Mouse (Mus musculus) heart, postnatal 0 days (tissue): ENCODE results near the gene Ift20. TPM values are rescaled to one million over a fixed set of nuclear protein-coding genes. Genes with fewer than 3 reads are reported as not detected.

Experiments
- ATAC-seq: fragments of 200-750 bp; cut with Nextera tagmentation; 2 replicates; pipeline ENCODE4 v1.8.0; 2017; ENCODE audit warnings: low read depth, moderate number of reproducible peaks, moderate library complexity; ENCODE audit not compliant: insufficient read depth
- DNase-seq: peaks from one replicate; pipeline ENCODE4 v3.0.0-alpha.2; 2016; ENCODE audit warnings: low spot score
- H3K27ac ChIP-seq: fragments of 300-500 bp; sonication (generic); 2 replicates; pipeline ENCODE4 v1.5.1; 2014; ENCODE audit warnings: low read depth, mild to moderate bottlenecking
- H3K27me3 ChIP-seq: fragments of 300-500 bp; sonication (generic); 2 replicates; pipeline ENCODE4 v1.6.1; 2014; ENCODE audit warnings: low read length, mixed read lengths; ENCODE audit not compliant: control insufficient read depth, insufficient read depth
- H3K36me3 ChIP-seq: fragments of 300-500 bp; sonication (generic); replicated peaks from 2 replicates; pipeline ENCODE4 v1.6.1; 2014; ENCODE audit warnings: low read length, mixed read lengths; ENCODE audit not compliant: control insufficient read depth, insufficient read depth
- H3K4me1 ChIP-seq: fragments of 300-500 bp; sonication (generic); 2 replicates; pipeline ENCODE4 v1.6.1; 2014; ENCODE audit warnings: antibody characterized with exemption; ENCODE audit not compliant: control insufficient read depth, insufficient read depth
- H3K4me2 ChIP-seq: fragments of 300-500 bp; sonication (generic); 2 replicates; pipeline ENCODE4 v1.6.1; 2014; ENCODE audit warnings: low read depth, mild to moderate bottlenecking, low read length, moderate library complexity
- H3K4me3 ChIP-seq: fragments of 300-500 bp; sonication (generic); 2 replicates; pipeline ENCODE4 v1.5.1; 2014; ENCODE audit warnings: low read depth, low read length
- H3K9ac ChIP-seq: fragments of 300-500 bp; sonication (generic); replicated peaks from 2 replicates; pipeline ENCODE4 v1.6.1; 2014; ENCODE audit warnings: low read depth, low read length, mixed read lengths
- H3K9me3 ChIP-seq: fragments of 300-500 bp; sonication (generic); replicated peaks from 2 replicates; pipeline ENCODE4 v1.6.1; 2016; ENCODE audit warnings: low read length; ENCODE audit not compliant: control insufficient read depth
- CTCF ChIP-seq: IDR thresholded peaks from 2 replicates; pipeline ENCODE4 v1.5.1; 2016; ENCODE audit warnings: antibody characterized with exemption, control low read depth, low read depth
- EP300 ChIP-seq: IDR thresholded peaks from 2 replicates; pipeline ENCODE4 v1.6.1; 2016; ENCODE audit warnings: antibody characterized with exemption, low read depth
- WGBS: fragments of 180-500 bp; shearing (Covaris S2); extraction: QIAGEN DNeasy Blood & Tissue Kit; methylation state at CpG from one replicate; pipeline ENCODE4 v1.1.7; 2014; 5-methylcytosine and 5-hydroxymethylcytosine counted together
- polyA plus RNA-seq: library from polyadenylated mRNA; unstranded; fragments of >200 nt; fragmentation: Nextera tagmentation; extraction: Ambion mirVana; gene quantifications from 2 replicates; pipeline ENCODE4 v1.2.1, GENCODE M21; 2015
- total RNA-seq: library from RNA; depleted of rRNA; stranded (reverse); fragments of >200 nt; gene quantifications from 2 replicates; pipeline ENCODE4 v1.2.3, GENCODE M21; 2014; ENCODE audit warnings: low replicate concordance

Ift20 gene
- total and polyA plus RNA-seq, 2 experiments from 2014 or later, result 90.8 to 111 TPM

DNA sequence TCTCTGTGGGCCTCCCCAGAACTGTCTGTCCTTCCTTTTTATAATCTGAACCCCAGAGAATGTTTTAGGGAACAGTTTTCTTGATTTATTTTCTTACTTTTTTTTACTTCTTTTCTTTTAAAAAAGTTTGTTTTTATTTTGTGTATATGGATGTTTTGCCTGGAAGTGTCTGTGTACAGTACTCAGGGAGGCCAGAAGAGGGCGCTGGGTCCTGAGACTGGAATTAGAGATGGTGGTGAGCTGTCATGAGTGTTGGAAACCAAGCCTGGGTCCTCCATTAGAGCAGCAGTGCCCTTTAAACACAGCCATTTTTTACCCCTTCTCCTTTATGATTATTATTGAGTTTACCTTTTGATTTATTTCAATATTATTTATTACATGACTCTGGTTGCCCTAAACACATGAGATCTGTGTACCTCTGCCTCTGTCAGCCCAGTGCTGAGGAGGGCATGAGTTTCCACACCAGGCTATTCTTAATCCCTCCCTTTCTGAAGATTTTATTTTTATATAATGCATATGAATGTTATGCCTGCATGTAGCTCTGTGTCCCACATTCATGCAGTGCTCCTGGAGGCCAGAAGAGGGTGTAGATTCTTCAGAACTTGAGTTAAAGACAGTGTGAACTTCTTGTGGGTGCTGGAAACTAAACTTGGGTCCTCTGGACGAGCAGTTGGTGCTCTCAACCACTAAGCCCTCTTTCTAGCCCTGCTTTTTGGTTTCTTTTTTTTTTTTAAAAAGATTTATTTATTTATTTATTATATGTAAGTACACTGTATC is 20.4 kb upstream of the Ift20 start:
- Histone ChIP-seq H3K36me3 (peaks cover 64% of the 10 kb centered on the region), H3K27ac (no peak overlapping the region), H3K4me3 (no peak overlapping the region), H3K4me2 (no peak overlapping the region), H3K9me3 (no peaks in the 10 kb centered on the region), H3K4me1 (peaks cover 15% of the 10 kb centered on the region), H3K9ac (no peak overlapping the region), H3K27me3 (no peaks in the 10 kb centered on the region)
- WGBS, result 62% methylated on average over 2 of the region's 2 CpGs
- TF ChIP-seq CTCF (peak; percentile 27), EP300 (no peak)
- no peak for DNase-seq
- no peak for ATAC-seq

DNA sequence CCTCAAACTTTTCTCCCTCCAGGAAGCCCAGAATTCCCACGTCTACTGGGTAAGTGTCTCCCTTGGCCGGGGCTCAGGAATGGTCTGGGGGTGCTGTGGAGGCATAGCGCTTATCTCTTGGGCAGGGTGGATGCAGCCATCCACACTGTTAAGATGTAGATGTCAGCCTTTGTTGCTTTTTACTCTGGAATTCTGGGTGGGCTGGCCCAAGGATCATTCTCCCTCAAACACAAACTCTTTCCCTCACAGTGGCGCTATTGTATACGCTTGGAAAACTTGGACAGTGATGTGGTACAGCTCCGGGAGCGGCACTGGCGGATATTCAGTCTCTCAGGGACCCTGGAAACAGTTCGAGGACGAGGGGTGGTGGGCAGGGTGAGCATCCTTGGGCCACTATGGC is 17.2 kb upstream of the Ift20 start:
- peaks cover 94% of the 10 kb centered on the region for H3K36me3 ChIP-seq
- no peak overlapping the region for H3K27ac ChIP-seq
- no peak overlapping the region for H3K4me2 ChIP-seq
- TF ChIP-seq EP300 (no peak), CTCF (no peak)
- H3K9me3 ChIP-seq, result no peaks in the 10 kb centered on the region
- H3K9ac ChIP-seq, result no peak overlapping the region
- H3K4me3 ChIP-seq, result no peak overlapping the region
- H3K27me3 ChIP-seq, result no peaks in the 10 kb centered on the region
- WGBS, result 78% methylated on average over 10 of the region's 10 CpGs
- ATAC-seq (no peak), DNase-seq (no peak)
- no peaks in the 10 kb centered on the region for H3K4me1 ChIP-seq

DNA sequence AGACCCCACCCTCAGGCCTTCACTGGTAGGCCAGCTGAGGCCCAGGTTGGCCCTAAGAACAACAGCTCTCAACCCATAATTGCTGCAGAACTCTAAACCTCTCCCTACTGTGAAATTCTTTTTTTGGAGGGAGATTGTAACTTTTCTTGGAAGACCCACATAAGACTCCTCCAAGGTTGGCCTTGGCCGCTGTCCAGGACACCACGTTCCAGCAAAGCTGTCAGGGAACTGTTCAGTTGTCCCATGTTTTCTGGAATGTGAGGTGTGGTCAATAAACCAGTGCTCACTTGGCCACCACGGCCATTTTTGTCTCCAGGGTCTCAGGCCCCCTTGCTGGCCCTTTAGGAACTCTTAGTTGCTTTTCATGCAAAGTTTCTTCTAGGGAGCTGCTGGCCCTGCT is 14.3 kb upstream of the Ift20 start:
- H3K36me3 ChIP-seq, result peaks cover 95% of the 10 kb centered on the region
- no peak for ATAC-seq
- WGBS, result 77% methylated on average over 3 of the region's 3 CpGs

DNA sequence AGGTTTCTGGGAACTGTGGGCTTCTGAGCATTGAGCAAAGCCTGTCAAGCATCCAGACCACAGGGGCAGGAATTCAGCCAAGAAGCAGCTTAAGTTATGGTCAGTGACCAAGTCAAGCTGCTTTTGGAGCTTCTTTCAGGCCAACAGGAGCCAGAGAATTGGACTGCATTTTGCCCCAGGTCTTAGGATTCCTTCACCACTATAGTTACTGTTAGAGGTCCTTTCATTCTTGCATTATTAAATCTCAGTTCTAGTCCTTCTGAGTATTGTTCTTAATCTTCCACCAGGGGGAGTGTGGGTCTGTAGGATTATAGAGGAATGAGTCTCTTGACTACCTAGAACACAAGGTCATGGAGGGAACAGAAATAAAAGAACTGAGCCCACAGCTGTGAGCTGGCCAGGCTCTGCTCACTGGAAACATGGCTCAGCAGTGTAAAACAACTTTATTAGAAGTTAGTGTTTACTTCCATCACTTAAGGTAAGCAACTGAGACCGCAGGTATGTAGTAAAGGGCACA is 13.6 kb upstream of the Ift20 start:
- Histone ChIP-seq H3K36me3 (peaks cover 100% of the 10 kb centered on the region), H3K27me3 (no peaks in the 10 kb centered on the region), H3K27ac (no peak overlapping the region), H3K9ac (no peak overlapping the region), H3K4me2 (no peak overlapping the region), H3K9me3 (no peaks in the 10 kb centered on the region), H3K4me1 (no peaks in the 10 kb centered on the region), H3K4me3 (no peak overlapping the region)
- 100% methylated on average over 1 of the region's 1 CpGs for WGBS
- DNase-seq, result peak; percentile 23
- TF ChIP-seq CTCF, result peak; percentile 50
- no peak for TF ChIP-seq EP300
- ATAC-seq, result peak; percentile 39; the same call in 1 of the 2 replicates

More for the DNA sequence above, 14.3 kb upstream of the Ift20 start:
- H3K4me2 ChIP-seq, result no peak overlapping the region
- TF ChIP-seq CTCF (no peak), EP300 (no peak)
- H3K4me1 ChIP-seq, result no peaks in the 10 kb centered on the region
- no peak overlapping the region for H3K27ac ChIP-seq
- DNase-seq, result no peak
- H3K9ac ChIP-seq, result no peak overlapping the region
- H3K4me3 ChIP-seq, result no peak overlapping the region
- H3K27me3 ChIP-seq, result no peaks in the 10 kb centered on the region
- no peaks in the 10 kb centered on the region for H3K9me3 ChIP-seq

DNA sequence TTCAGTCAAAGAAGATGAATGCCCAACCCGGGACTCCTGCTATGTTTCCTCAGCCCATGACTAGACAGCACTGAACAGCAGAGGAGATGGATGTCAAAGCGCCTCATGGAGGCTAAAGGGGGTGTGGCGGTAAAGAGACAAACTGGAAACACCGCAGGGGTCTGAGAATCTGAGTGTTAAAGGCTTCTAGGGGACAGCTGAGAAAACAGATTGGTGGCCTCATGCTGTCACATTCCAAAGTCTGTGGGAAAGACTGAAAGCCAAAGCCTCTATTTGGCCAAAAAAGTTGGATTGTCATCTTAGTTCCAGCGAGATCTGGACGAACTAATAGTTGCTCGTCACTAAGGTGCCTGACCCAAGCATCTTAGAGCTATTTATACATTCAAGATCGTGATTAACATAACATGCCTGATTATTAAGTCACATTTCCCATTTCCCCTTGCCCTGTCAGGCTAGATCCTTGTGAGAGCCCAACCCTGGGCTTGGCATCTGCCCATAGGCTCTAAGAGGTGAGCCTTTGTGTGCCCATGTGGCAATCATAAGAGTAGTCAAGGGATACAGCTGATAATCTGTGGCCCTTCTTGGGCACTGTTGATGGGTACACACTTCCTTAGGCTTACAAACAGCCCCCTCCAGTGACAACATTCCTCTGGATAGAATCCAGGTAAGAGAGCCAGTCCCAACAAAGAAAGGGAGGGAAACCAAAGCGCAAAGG is 12.8 kb upstream of the Ift20 start:
- H3K4me3 ChIP-seq, result no peak overlapping the region
- H3K9ac ChIP-seq, result no peak overlapping the region
- DNase-seq (no peak), ATAC-seq (no peak)
- TF ChIP-seq EP300 (no peak), CTCF (0 out of 2 replicates have a peak, but pooled peaks have one; percentile 3)
- no peak overlapping the region for H3K27ac ChIP-seq
- 62% methylated on average over 9 of the region's 9 CpGs for WGBS
- H3K9me3 ChIP-seq, result no peaks in the 10 kb centered on the region
- no peaks in the 10 kb centered on the region for H3K4me1 ChIP-seq
- H3K4me2 ChIP-seq, result no peak overlapping the region
- H3K27me3 ChIP-seq, result no peaks in the 10 kb centered on the region
- peaks cover 99% of the 10 kb centered on the region for H3K36me3 ChIP-seq
